28 mouse cellular contexts compared by ENCODE assay signal in genomic region chr14:30821136-30821535, GRCm38 (mm10). TPM values are rescaled to one million over a fixed set of nuclear protein-coding genes. Genes with fewer than 3 reads are reported as not detected.
A peak's percentile ranks its signal among the peaks of the same experiment; 100 is the strongest.
DNase-seq lines count a peak whose midpoint lies in the region; ATAC-seq and TF ChIP-seq lines count a peak whose summit lies in the region.
"Had no signal": no experiment of that assay in that cellular context is flagged by ENCODE, and none has a peak within 500 bp of the region (broad histone marks: within the 10 kb centered on the region; RNA-seq: fewer than 3 reads in every experiment).

No protein-coding gene starts in this region.

- H3K27me3 ChIP-seq in forebrain, embryonic 14.5 days (replicated peaks; ENCODE audit: control insufficient read depth, insufficient read depth, low read length), result no peaks in the 10 kb centered on the region
- H3K27me3 ChIP-seq in forebrain, embryonic 13.5 days, result no peaks in the 10 kb centered on the region
- H3K27me3 ChIP-seq in limb, embryonic 11.5 days (ENCODE audit: control insufficient read depth, insufficient read depth, low read length), result no peaks in the 10 kb centered on the region
- no peaks in the 10 kb centered on the region for H3K27me3 ChIP-seq in limb, embryonic 10.5 days (ENCODE audit: low read depth, poor library complexity, severe bottlenecking)
- H3K27me3 ChIP-seq: embryonic facial prominence, embryonic 13.5 days; forebrain, embryonic 12.5 days; heart, embryonic 12.5 days; heart, embryonic 15.5 days; hindbrain, embryonic 12.5 days; hindbrain, embryonic 15.5 days had no signal

- WGBS in forebrain, embryonic 14.5 days, result 73% methylated on average over 3 of the region's 3 CpGs
- 79% methylated on average over 3 of the region's 3 CpGs for WGBS in forebrain, embryonic 13.5 days
- 86% methylated on average over 3 of the region's 3 CpGs for WGBS in limb, embryonic 11.5 days
- WGBS in limb, embryonic 10.5 days, result 83% methylated on average over 3 of the region's 3 CpGs

- H3K4me2 ChIP-seq in forebrain, embryonic 14.5 days (ENCODE audit: low read length), result no peak overlapping the region
- H3K4me2 ChIP-seq in forebrain, embryonic 13.5 days, result no peak overlapping the region
- no peak overlapping the region for H3K4me2 ChIP-seq in limb, embryonic 11.5 days (ENCODE audit: low read depth, severe bottlenecking)
- H3K4me2 ChIP-seq: embryonic facial prominence, embryonic 13.5 days; forebrain, embryonic 12.5 days; heart, embryonic 12.5 days; heart, embryonic 15.5 days; hindbrain, embryonic 12.5 days; hindbrain, embryonic 15.5 days had no signal

- TF ChIP-seq CTCF in brain, embryonic 14.5 days (IDR thresholded peaks at IDR 0.05; ENCODE audit: borderline replicate concordance, extremely low read depth, insufficient read depth, insufficient read length), result no peak

- no peak for TF ChIP-seq POLR2A in brain, embryonic 14.5 days (IDR thresholded peaks at IDR 0.05; ENCODE audit: borderline replicate concordance, extremely low read depth, insufficient read depth, insufficient read length, poor library complexity, severe bottlenecking)

- H3K4me3 ChIP-seq in forebrain, embryonic 14.5 days (ENCODE audit: low read depth, low read length), result no peak overlapping the region
- no peak overlapping the region for H3K4me3 ChIP-seq in forebrain, embryonic 13.5 days
- H3K4me3 ChIP-seq in limb, embryonic 11.5 days (ENCODE audit: low read depth, low read length), result no peak overlapping the region
- no peak overlapping the region for H3K4me3 ChIP-seq in limb, embryonic 10.5 days
- H3K4me3 ChIP-seq: embryonic facial prominence, embryonic 10.5 days; embryonic facial prominence, embryonic 13.5 days; erythroblast, embryonic 14.5 days; forebrain, embryonic 12.5 days; gastrocnemius, adult 2 months; heart, embryonic 12.5 days; heart, embryonic 15.5 days; hindbrain, embryonic 12.5 days; hindbrain, embryonic 15.5 days had no signal

- H3K27ac ChIP-seq in forebrain, embryonic 14.5 days (ENCODE audit: low read depth, low read length), result no peak overlapping the region
- no peak overlapping the region for H3K27ac ChIP-seq in forebrain, embryonic 13.5 days
- H3K27ac ChIP-seq in limb, embryonic 11.5 days (replicated peaks; ENCODE audit: low read depth, low read length), result no peak overlapping the region
- H3K27ac ChIP-seq in limb, embryonic 10.5 days, result no peak overlapping the region
- H3K27ac ChIP-seq: embryonic facial prominence, embryonic 10.5 days; embryonic facial prominence, embryonic 13.5 days; forebrain, embryonic 12.5 days; gastrocnemius, adult 2 months; heart, embryonic 15.5 days; hindbrain, embryonic 12.5 days; hindbrain, embryonic 15.5 days had no signal

- H3K9ac ChIP-seq in forebrain, embryonic 14.5 days (ENCODE audit: low read length), result no peak overlapping the region
- no peak overlapping the region for H3K9ac ChIP-seq in forebrain, embryonic 13.5 days
- H3K9ac ChIP-seq in limb, embryonic 11.5 days (ENCODE audit: low read length), result no peak overlapping the region
- H3K9ac ChIP-seq: embryonic facial prominence, embryonic 13.5 days; forebrain, embryonic 12.5 days; forebrain, postnatal 0 days; heart, embryonic 12.5 days; heart, embryonic 15.5 days; hindbrain, embryonic 12.5 days; hindbrain, embryonic 15.5 days had no signal

- no peak for ATAC-seq in forebrain, embryonic 14.5 days
- ATAC-seq in forebrain, embryonic 13.5 days, result no peak
- ATAC-seq in limb, embryonic 11.5 days (ENCODE audit: insufficient number of reproducible peaks, low FRiP score, low TSS enrichment, low read depth), result no peak
- ATAC-seq: CD4-positive, CD25-positive, alpha-beta regulatory T cell, adult 4 months; forebrain, postnatal 0 days; intestine, postnatal 0 days had no signal

- peak; percentile 35 for DNase-seq in forebrain, embryonic 14.5 days (ENCODE audit: low spot score)
- peak; percentile 12 for DNase-seq in limb, embryonic 11.5 days (ENCODE audit: low spot score)
- no peak for DNase-seq in limb, embryonic 10.5 days (ENCODE audit: low spot score)
- peak; percentile 71 for DNase-seq in adipocyte (ENCODE audit: low spot score)
- DNase-seq in brain, embryonic 14.5 days (ENCODE audit: low read depth), result peak; percentile 37
- DNase-seq in urinary bladder, adult 18-20 months (ENCODE audit: low spot score in 2 of 2), result no peak
- DNase-seq: adrenal gland, adult 8-10 months; cerebellum, adult 2 months; cerebellum, adult 9-11 months; cerebellum, postnatal 36 days; embryo, embryonic 11 days; forebrain, postnatal 0 days; gastrocnemius, adult 2 months; gastrocnemius, postnatal 14 days; heart, adult 18-20 months; heart, postnatal 14 days; heart, postnatal 4 days had no signal

- H3K4me1 ChIP-seq in forebrain, embryonic 14.5 days (ENCODE audit: control insufficient read depth, insufficient read depth, low read length), result peaks cover under 1% of the 10 kb centered on the region
- H3K4me1 ChIP-seq in forebrain, embryonic 13.5 days, result peaks cover 7% of the 10 kb centered on the region
- H3K4me1 ChIP-seq in limb, embryonic 11.5 days (ENCODE audit: control insufficient read depth, insufficient read depth, low read length), result peaks cover 6% of the 10 kb centered on the region; the same call in 1 of the 2 replicates
- H3K4me1 ChIP-seq in limb, embryonic 10.5 days, result peaks cover 18% of the 10 kb centered on the region

- peaks cover 34% of the 10 kb centered on the region for H3K36me3 ChIP-seq in forebrain, embryonic 14.5 days (ENCODE audit: control insufficient read depth, insufficient read depth, low read length)
- peaks cover 40% of the 10 kb centered on the region for H3K36me3 ChIP-seq in forebrain, embryonic 13.5 days (ENCODE audit: poor library complexity, severe bottlenecking)
- H3K36me3 ChIP-seq in limb, embryonic 11.5 days (ENCODE audit: control insufficient read depth, insufficient read depth, low read length), result peaks cover 3% of the 10 kb centered on the region; the same call in 1 of the 2 replicates
- H3K36me3 ChIP-seq in limb, embryonic 10.5 days, result peaks cover 40% of the 10 kb centered on the region

- no peaks in the 10 kb centered on the region for H3K9me3 ChIP-seq in forebrain, embryonic 14.5 days (replicated peaks; ENCODE audit: control insufficient read depth, low read length)
- H3K9me3 ChIP-seq in forebrain, embryonic 13.5 days (replicated peaks), result no peaks in the 10 kb centered on the region
- no peaks in the 10 kb centered on the region for H3K9me3 ChIP-seq in limb, embryonic 11.5 days (ENCODE audit: control insufficient read depth, low read length)
- no peaks in the 10 kb centered on the region for H3K9me3 ChIP-seq in limb, embryonic 10.5 days (replicated peaks)
- H3K9me3 ChIP-seq: embryonic facial prominence, embryonic 10.5 days; embryonic facial prominence, embryonic 13.5 days; forebrain, embryonic 12.5 days; heart, embryonic 12.5 days; heart, embryonic 15.5 days; hindbrain, embryonic 12.5 days; hindbrain, embryonic 15.5 days had no signal

RNA-seq across cellular contexts. Expression of gene Tmem110, which starts 4.3 kb away (rescaled TPM):
- polyA plus RNA-seq in forebrain, embryonic 14.5 days (2014; fragmentation: Nextera tagmentation; extraction: Ambion mirVana), result 15.6 and 16.4 TPM in 2 replicates
- 13.2 and 15.6 TPM in 2 replicates for polyA plus RNA-seq in forebrain, embryonic 13.5 days (2015; fragmentation: Nextera tagmentation; extraction: Ambion mirVana)
- polyA plus RNA-seq in limb, embryonic 11.5 days (2014; fragmentation: Nextera tagmentation; extraction: Ambion mirVana), result 37.5 and 38.7 TPM in 2 replicates
- polyA plus RNA-seq in limb, embryonic 10.5 days (2016; fragmentation: Nextera tagmentation; extraction: Ambion mirVana), result 32.0 and 37.6 TPM in 2 replicates
- 23.9 and 28.4 TPM in 2 replicates for polyA plus RNA-seq in brain, embryonic 14.5 days (2012; rRNA removed)

RNA-seq across cellular contexts. Expression of gene Mustn1, which starts 57.9 kb away (rescaled TPM):
- polyA plus RNA-seq in forebrain, embryonic 14.5 days (2014; fragmentation: Nextera tagmentation; extraction: Ambion mirVana), result 0.74 and 1.0 TPM in 2 replicates
- 0.44 and 0.47 TPM in 2 replicates for polyA plus RNA-seq in forebrain, embryonic 13.5 days (2015; fragmentation: Nextera tagmentation; extraction: Ambion mirVana)
- 1.1 and 1.2 TPM in 2 replicates for polyA plus RNA-seq in limb, embryonic 11.5 days (2014; fragmentation: Nextera tagmentation; extraction: Ambion mirVana)
- polyA plus RNA-seq in limb, embryonic 10.5 days (2016; fragmentation: Nextera tagmentation; extraction: Ambion mirVana), result 0.28 and 0.30 TPM in 2 replicates
- 0.60 and 0.78 TPM in 2 replicates for polyA plus RNA-seq in brain, embryonic 14.5 days (2012; rRNA removed)

Comparison
In these comparisons a context has a peak if more than half of its experiments do, and no peak if none do; other contexts are left out.
1. DNase-seq: peak in forebrain, embryonic 14.5 days (single experiment), limb, embryonic 11.5 days (single experiment), adipocyte (single experiment) and brain, embryonic 14.5 days (single experiment); none in limb, embryonic 10.5 days (single experiment) and urinary bladder, adult 18-20 months (0 of 2).